Mouse (Mus musculus) limb, embryonic 10.5 days (tissue): ENCODE results near the gene Hsd11b2. TPM values are rescaled to one million over a fixed set of nuclear protein-coding genes. Genes with fewer than 3 reads are reported as not detected.

ENCODE experiments used
- DNase-seq: peaks from one replicate; pipeline ENCODE4 v3.0.0-alpha.2; 2017; ENCODE audit warnings: low spot score
- H3K27ac ChIP-seq: fragments of 300-500 bp; sonication (generic); 2 replicates; pipeline ENCODE4 v1.5.1; 2016; ENCODE audit warnings: mild to moderate bottlenecking
- H3K27me3 ChIP-seq: fragments of 300-500 bp; sonication (generic); 2 replicates; pipeline ENCODE4 v1.6.1; 2016; ENCODE audit warnings: low read depth, mild to moderate bottlenecking; ENCODE audit not compliant: poor library complexity, severe bottlenecking
- H3K36me3 ChIP-seq: fragments of 300-500 bp; sonication (generic); 2 replicates; pipeline ENCODE4 v1.6.1; 2016; ENCODE audit warnings: mild to moderate bottlenecking, moderate library complexity
- H3K4me1 ChIP-seq: fragments of 300-500 bp; sonication (generic); 2 replicates; pipeline ENCODE4 v1.6.1; 2016
- H3K4me3 ChIP-seq: fragments of 300-500 bp; sonication (generic); 2 replicates; pipeline ENCODE4 v1.5.1; 2016; ENCODE audit warnings: mild to moderate bottlenecking, moderate library complexity
- H3K9me3 ChIP-seq: fragments of 300-500 bp; sonication (generic); replicated peaks from 2 replicates; pipeline ENCODE4 v1.6.1; 2016; ENCODE audit warnings: mild to moderate bottlenecking
- WGBS: fragments of 180-500 bp; shearing (Covaris S2); methylation state at CpG from one replicate; pipeline ENCODE4 v1.1.7; 2016; 5-methylcytosine and 5-hydroxymethylcytosine counted together
- polyA plus RNA-seq: library from polyadenylated mRNA; unstranded; fragments of >200 nt; fragmentation: Nextera tagmentation; extraction: Ambion mirVana; gene quantifications from 2 replicates; pipeline ENCODE4 v1.2.1, GENCODE M21; 2016

Gene Hsd11b2
- polyA plus RNA-seq, 1 experiment from 2014 or later = 83.2 TPM

DNA sequence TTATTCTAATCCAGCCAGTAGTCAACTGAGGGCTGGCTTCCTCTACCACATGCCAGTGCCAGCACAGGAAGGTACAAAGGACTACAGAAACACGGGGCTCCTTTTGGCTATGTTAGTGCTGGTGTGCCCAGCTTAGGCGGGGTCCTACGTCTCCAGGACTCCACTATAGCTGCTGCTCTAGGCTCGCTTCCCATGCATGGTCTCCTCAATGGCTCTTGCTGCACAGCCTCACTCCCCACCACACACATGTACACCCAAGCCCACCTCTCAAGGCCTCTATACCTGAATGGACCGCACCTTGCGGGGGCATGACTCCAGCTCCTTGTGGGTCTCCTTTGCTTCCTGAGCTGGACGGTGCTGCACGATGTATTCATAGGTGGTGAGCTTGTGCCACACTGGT is 42.8 kb upstream of the Hsd11b2 start:
- Histone ChIP-seq H3K4me3 (no peak overlapping the region), H3K4me1 (peaks cover 66% of the 10 kb centered on the region)

DNA sequence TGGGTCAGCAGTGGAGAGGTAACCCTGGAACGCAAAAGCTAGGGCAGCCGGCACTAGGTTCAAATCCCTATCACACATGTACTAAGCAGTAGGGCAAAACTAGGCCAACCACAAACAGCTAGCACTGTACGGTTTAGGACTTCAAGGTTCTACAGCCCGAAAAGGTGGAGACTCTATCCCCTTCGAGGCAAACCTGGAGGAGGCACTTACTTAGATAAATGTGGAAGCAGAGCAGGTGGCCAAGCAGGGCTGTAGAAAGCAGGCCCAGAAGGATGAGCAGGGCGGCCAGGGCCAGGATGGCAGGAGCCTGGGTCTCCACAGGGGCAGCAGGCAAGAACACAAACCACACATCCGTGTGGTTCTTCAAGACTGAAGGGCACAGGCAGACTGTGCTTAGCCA is 42.4 kb upstream of the Hsd11b2 start:
- Histone ChIP-seq H3K27ac (peak overlapping the region; percentile 21; the same call in 1 of the 2 replicates), H3K4me1 (peaks cover 66% of the 10 kb centered on the region), H3K27me3 (peaks cover 49% of the 10 kb centered on the region), H3K36me3 (peaks cover 16% of the 10 kb centered on the region; the same call in 1 of the 2 replicates), H3K4me3 (no peak overlapping the region), H3K9me3 (no peaks in the 10 kb centered on the region)
- no peak for DNase-seq
- 94% methylated on average over 7 of the region's 7 CpGs for WGBS

More for the DNA sequence above, 42.8 kb upstream of the Hsd11b2 start:
- peaks cover 49% of the 10 kb centered on the region for H3K27me3 ChIP-seq
- H3K9me3 ChIP-seq = no peaks in the 10 kb centered on the region
- H3K27ac ChIP-seq = peak overlapping the region; percentile 21; the same call in 1 of the 2 replicates
- H3K36me3 ChIP-seq = peaks cover 16% of the 10 kb centered on the region; the same call in 1 of the 2 replicates
- 93% methylated on average over 8 of the region's 8 CpGs for WGBS
- DNase-seq = no peak

GRCm38 (mm10) chr8:105476628-105477413 is 41.7 kb upstream of the Hsd11b2 start:
- Histone ChIP-seq H3K36me3 (peaks cover 21% of the 10 kb centered on the region), H3K9me3 (no peaks in the 10 kb centered on the region), H3K27ac (peak overlapping the region; percentile 9; the same call in 1 of the 2 replicates), H3K4me1 (peaks cover 65% of the 10 kb centered on the region), H3K27me3 (peaks cover 44% of the 10 kb centered on the region), H3K4me3 (no peak overlapping the region)
- WGBS = 35% methylated on average over 25 of the region's 25 CpGs
- peak; percentile 73 for DNase-seq

DNA sequence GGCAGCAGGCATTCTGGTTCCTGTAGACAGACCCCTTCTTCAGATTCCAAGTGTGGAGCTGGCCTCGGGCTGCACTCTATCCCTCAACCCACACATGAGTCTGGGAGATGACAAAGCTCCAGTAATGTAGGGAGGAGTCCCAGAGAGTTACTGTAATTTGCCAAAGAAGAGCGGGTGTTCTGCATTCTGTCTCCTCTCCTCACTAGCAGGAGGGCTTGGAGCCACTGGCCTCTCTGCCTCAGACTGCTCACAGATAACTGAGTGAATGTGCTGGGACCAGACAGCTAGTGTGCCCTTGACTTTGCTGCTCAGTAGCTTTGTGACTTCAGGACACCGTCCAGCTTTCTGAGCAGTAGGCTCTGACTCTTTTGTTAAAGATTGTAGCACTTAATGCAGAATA is 40.8 kb upstream of the Hsd11b2 start:
- peaks cover 24% of the 10 kb centered on the region for H3K36me3 ChIP-seq
- no peak overlapping the region for H3K27ac ChIP-seq
- peaks cover 58% of the 10 kb centered on the region for H3K4me1 ChIP-seq
- no peaks in the 10 kb centered on the region for H3K9me3 ChIP-seq
- H3K4me3 ChIP-seq = no peak overlapping the region
- 85% methylated on average over 3 of the region's 3 CpGs for WGBS
- H3K27me3 ChIP-seq = peaks cover 34% of the 10 kb centered on the region
- no peak for DNase-seq

- H3K27ac ChIP-seq = peak overlapping the region; percentile 66
- H3K4me1 ChIP-seq = peaks cover 47% of the 10 kb centered on the region
- peaks cover 11% of the 10 kb centered on the region for H3K36me3 ChIP-seq
- 0 out of 2 replicates have a peak, but pooled peaks cover 3% of the 10 kb centered on the region for H3K27me3 ChIP-seq
- H3K4me3 ChIP-seq = no peak overlapping the region
- no peaks in the 10 kb centered on the region for H3K9me3 ChIP-seq
- DNase-seq = no peak
- 40% methylated on average over 2 of the region's 2 CpGs for WGBS
These were observed 37.5 kb upstream of the Hsd11b2 start for GRCm38 (mm10) chr8:105481013-105481412.

- no peaks in the 10 kb centered on the region for H3K27me3 ChIP-seq
- H3K36me3 ChIP-seq = peaks cover 11% of the 10 kb centered on the region
- H3K4me3 ChIP-seq = no peak overlapping the region
- H3K27ac ChIP-seq = peak overlapping the region; percentile 66
- H3K9me3 ChIP-seq = no peaks in the 10 kb centered on the region
- DNase-seq = peak; percentile 69
- peaks cover 45% of the 10 kb centered on the region for H3K4me1 ChIP-seq
- 70% methylated on average over 6 of the region's 6 CpGs for WGBS
These were observed 37.1 kb upstream of the Hsd11b2 start for GRCm38 (mm10) chr8:105481453-105481852.

GRCm38 (mm10) chr8:105482123-105482522 is 36.4 kb upstream of the Hsd11b2 start:
- H3K27ac ChIP-seq = 0 out of 2 replicates have a peak overlapping the region, but pooled peaks have one; percentile 66
- no peaks in the 10 kb centered on the region for H3K27me3 ChIP-seq
- no peaks in the 10 kb centered on the region for H3K9me3 ChIP-seq
- H3K36me3 ChIP-seq = peaks cover 11% of the 10 kb centered on the region
- no peak overlapping the region for H3K4me3 ChIP-seq
- no peak for DNase-seq
- H3K4me1 ChIP-seq = peaks cover 38% of the 10 kb centered on the region
- WGBS = 79% methylated on average over 8 of the region's 8 CpGs

- WGBS = 22% methylated on average over 14 of the region's 14 CpGs
- Histone ChIP-seq H3K27ac (peak overlapping the region; percentile 51; the same call in 1 of the 2 replicates), H3K4me1 (peaks cover 38% of the 10 kb centered on the region), H3K9me3 (no peaks in the 10 kb centered on the region), H3K27me3 (no peaks in the 10 kb centered on the region), H3K36me3 (peaks cover 11% of the 10 kb centered on the region; the same call in 1 of the 2 replicates), H3K4me3 (no peak overlapping the region)
- peak; percentile 70 for DNase-seq
These were observed 35.1 kb upstream of the Hsd11b2 start for GRCm38 (mm10) chr8:105483212-105484029.

- DNase-seq = no peak
- H3K27ac ChIP-seq = peak overlapping the region; percentile 51
- 28% methylated on average over 3 of the region's 3 CpGs for WGBS
These were observed 34.6 kb upstream of the Hsd11b2 start for GRCm38 (mm10) chr8:105484030-105484368.

DNA sequence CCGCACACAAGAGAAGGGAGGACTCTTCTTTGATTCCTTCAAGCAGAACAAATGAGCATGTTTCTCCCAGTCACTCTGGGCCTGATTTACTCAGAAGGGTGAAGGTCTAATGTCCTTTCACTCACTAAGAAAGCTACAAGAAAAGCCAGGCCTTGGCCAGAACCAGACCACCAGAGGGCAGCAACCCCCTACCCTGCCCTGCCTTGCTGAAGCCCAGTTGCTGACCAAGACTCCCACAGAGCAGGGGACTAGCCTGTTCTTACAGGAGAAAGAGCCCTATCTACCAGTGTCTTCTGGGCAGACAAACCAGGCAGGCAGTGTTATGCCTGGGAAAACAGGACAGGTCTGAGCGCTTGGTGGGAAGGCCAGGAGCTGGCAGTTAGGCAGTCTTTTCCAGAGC is 34.2 kb upstream of the Hsd11b2 start:
- peaks cover 11% of the 10 kb centered on the region; the same call in 1 of the 2 replicates for H3K36me3 ChIP-seq
- no peaks in the 10 kb centered on the region for H3K27me3 ChIP-seq
- H3K9me3 ChIP-seq = no peaks in the 10 kb centered on the region
- no peak overlapping the region for H3K4me3 ChIP-seq
- peaks cover 38% of the 10 kb centered on the region for H3K4me1 ChIP-seq
- peak; percentile 88 for DNase-seq
- H3K27ac ChIP-seq = peak overlapping the region; percentile 51
- WGBS = 35% methylated on average over 2 of the region's 2 CpGs

More at GRCm38 (mm10) chr8:105484030-105484368, 34.6 kb upstream of the Hsd11b2 start:
- H3K4me3 ChIP-seq = no peak overlapping the region
- no peaks in the 10 kb centered on the region for H3K9me3 ChIP-seq
- H3K27me3 ChIP-seq = no peaks in the 10 kb centered on the region
- peaks cover 11% of the 10 kb centered on the region; the same call in 1 of the 2 replicates for H3K36me3 ChIP-seq
- H3K4me1 ChIP-seq = peaks cover 38% of the 10 kb centered on the region

GRCm38 (mm10) chr8:105488082-105488481 is 30.5 kb upstream of the Hsd11b2 start:
- no peak overlapping the region for H3K27ac ChIP-seq
- 68% methylated on average over 3 of the region's 3 CpGs for WGBS
- H3K4me1 ChIP-seq = peaks cover 25% of the 10 kb centered on the region
- H3K27me3 ChIP-seq = no peaks in the 10 kb centered on the region
- no peak for DNase-seq
- no peaks in the 10 kb centered on the region for H3K9me3 ChIP-seq
- H3K4me3 ChIP-seq = no peak overlapping the region
- H3K36me3 ChIP-seq = 0 out of 2 replicates have a peak, but pooled peaks cover 3% of the 10 kb centered on the region

- Histone ChIP-seq H3K9me3 (no peaks in the 10 kb centered on the region), H3K36me3 (0 out of 2 replicates have a peak, but pooled peaks cover 3% of the 10 kb centered on the region), H3K4me3 (no peak overlapping the region), H3K27me3 (no peaks in the 10 kb centered on the region), H3K27ac (no peak overlapping the region), H3K4me1 (peaks cover 21% of the 10 kb centered on the region)
- WGBS = 53% methylated on average over 1 of the region's 1 CpGs
- DNase-seq = no peak
These were observed 29.3 kb upstream of the Hsd11b2 start for GRCm38 (mm10) chr8:105489281-105489680.

- no peak for DNase-seq
- Histone ChIP-seq H3K4me3 (no peak overlapping the region), H3K27ac (no peak overlapping the region), H3K9me3 (no peaks in the 10 kb centered on the region), H3K4me1 (peaks cover 43% of the 10 kb centered on the region), H3K36me3 (no peaks in the 10 kb centered on the region), H3K27me3 (no peaks in the 10 kb centered on the region)
- WGBS = 10% methylated on average over 3 of the region's 3 CpGs
These were observed 25.1 kb upstream of the Hsd11b2 start for GRCm38 (mm10) chr8:105493495-105493894.
